Mouse (Mus musculus): ENCODE results near the gene Hes2. TPM values are rescaled to one million over a fixed set of nuclear protein-coding genes. Genes with fewer than 3 reads are reported as not detected.

Hes2 gene
- polyA plus RNA-seq, 1 experiment from 2014 or later: 0.68 TPM

DNA sequence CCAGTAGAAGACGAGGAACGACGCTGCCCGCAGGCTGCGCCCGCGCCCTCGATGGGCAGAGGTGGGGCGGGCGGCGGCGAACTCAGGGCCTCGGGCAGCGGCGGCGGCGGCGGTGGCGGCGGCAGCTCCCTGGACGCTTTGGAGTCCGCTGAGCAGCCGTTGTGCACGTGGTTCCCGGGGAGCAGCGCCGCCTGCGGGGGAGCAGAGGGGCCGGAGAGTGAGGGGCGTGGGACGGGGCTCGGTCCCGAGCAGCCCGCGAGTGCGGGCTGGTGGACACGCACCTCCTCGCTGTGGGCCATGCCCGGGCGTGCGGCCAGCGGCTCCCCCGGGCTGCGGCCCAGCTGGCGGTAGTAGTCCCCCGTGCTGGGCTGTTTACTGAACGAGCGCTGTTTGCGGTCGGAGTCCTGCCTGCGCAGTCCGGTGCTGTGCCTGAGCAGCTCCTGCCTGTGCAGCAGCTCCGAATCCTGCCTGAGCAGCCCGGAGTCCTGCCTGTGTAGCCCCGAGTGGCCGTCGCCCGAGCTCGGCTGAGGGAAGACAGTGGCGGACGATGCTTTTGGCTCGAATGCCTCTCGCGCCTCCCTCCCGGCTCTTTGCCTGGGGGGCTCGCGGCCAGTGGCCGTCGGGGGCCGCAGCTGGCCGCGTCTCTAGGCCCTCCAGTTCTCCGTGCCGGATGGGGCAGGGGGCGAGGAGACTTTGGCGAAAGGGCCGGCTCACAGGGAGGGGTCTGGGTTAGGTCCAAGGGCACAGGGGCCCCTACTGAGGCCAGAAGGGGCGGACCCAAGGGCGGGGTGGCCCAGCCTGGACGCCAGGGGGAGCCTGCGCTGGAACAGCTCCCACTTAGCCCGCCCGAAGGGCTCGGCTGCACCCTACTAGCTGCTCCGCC, 27.7 kb upstream of the Hes2 start:
- H3K27me3 ChIP-seq (replicated peaks; ENCODE audit: control insufficient read depth, insufficient read depth, low read length): peaks cover 67% of the 10 kb centered on the region
- no peaks in the 10 kb centered on the region; the same call in 1 of the 2 replicates for H3K36me3 ChIP-seq (ENCODE audit: control insufficient read depth, insufficient read depth, low read length)
- H3K4me3 ChIP-seq (ENCODE audit: low read length): peak overlapping the region; percentile 59
- peak overlapping the region; percentile 88 for H3K4me2 ChIP-seq (ENCODE audit: low read depth, low read length)
- WGBS: under 1% methylated on average over 85 of the region's 85 CpGs
- H3K9ac ChIP-seq (ENCODE audit: low read depth, low read length): peak overlapping the region; percentile 72
- peak; percentile 82 for ATAC-seq
- H3K27ac ChIP-seq (ENCODE audit: low read length): peak overlapping the region; percentile 23
- H3K4me1 ChIP-seq (ENCODE audit: control insufficient read depth, insufficient read depth, low read length): peaks cover 46% of the 10 kb centered on the region
- no peaks in the 10 kb centered on the region; the same call in 1 of the 2 replicates for H3K9me3 ChIP-seq (ENCODE audit: control insufficient read depth, low read length)

DNA sequence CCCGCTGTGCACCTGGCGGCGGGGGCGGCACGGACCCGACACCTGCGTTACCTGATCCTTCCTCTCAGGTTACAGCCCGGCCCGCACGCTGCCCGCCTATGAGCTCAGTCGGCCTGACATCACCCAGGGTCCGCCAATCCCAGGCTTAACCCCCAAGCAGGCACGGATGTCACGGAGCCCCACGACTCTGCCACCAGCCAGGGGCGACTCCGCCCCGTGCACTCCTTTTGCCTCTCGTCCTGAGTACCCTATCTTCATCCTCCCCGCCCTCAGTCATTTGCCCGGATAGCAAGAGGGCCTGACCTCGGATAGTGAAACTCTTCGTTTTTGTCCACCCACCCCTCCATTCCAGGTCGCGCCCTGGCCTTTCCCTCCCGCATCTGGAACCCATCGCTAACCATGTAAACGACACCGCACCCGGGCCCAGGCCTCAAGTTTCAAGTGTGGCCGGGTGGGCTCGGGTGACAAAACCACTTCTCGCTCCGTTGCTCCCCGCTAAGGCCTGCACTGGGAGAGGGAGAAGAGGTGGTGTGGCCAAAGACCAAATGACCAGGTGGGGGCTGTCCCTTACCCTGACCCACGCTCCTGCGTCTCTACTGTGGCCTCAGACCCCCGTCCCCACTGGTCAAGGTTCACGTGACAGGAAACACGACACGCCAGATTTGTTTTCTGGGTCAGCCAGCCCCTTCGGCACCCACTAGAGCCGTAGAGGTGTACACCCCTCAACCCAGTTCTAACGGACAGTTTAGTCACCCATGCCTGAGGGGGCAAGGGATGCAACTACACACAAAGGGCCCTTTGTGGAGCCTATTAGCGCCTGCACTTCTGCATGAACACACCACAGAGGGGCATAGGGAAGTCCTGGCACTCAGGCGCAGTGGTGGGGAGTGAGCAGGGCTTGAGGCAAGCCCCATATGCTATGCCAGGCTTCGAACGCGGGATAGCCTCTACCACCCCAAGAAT, 26.6 kb upstream of the Hes2 start:
- Histone ChIP-seq H3K27ac (ENCODE audit: low read length) (peak overlapping the region; percentile 60), H3K4me1 (ENCODE audit: control insufficient read depth, insufficient read depth, low read length) (peaks cover 45% of the 10 kb centered on the region), H3K27me3 (replicated peaks; ENCODE audit: control insufficient read depth, insufficient read depth, low read length) (peaks cover 57% of the 10 kb centered on the region), H3K9ac (ENCODE audit: low read depth, low read length) (peak overlapping the region; percentile 72), H3K4me3 (ENCODE audit: low read length) (peak overlapping the region; percentile 59), H3K9me3 (ENCODE audit: control insufficient read depth, low read length) (no peaks in the 10 kb centered on the region), H3K36me3 (ENCODE audit: control insufficient read depth, insufficient read depth, low read length) (no peaks in the 10 kb centered on the region), H3K4me2 (ENCODE audit: low read depth, low read length) (peak overlapping the region; percentile 88)
- WGBS: 9% methylated on average over 49 of the region's 50 CpGs
- ATAC-seq: peak; percentile 60

DNA sequence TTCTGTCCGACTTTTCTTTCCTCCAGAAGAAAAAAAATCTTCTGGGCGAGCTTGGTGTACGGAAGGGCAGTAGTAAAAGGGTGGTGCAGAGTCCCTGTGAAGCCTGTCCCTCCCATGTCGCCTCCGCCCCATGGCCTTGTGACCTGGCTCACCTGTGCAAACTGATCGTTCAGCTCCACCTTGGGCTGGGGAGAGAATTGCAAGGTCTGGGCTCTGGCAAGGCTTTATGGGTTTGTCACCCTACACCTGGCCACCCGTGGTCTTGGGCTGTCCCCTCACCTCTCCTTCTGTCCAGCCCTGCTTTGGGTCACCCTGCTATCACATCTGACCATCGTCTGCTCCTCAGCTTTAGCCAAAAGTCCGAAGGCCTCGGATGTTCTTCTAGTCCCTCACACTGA, 25.9 kb upstream of the Hes2 start:
- WGBS: 21% methylated on average over 10 of the region's 10 CpGs

DNA sequence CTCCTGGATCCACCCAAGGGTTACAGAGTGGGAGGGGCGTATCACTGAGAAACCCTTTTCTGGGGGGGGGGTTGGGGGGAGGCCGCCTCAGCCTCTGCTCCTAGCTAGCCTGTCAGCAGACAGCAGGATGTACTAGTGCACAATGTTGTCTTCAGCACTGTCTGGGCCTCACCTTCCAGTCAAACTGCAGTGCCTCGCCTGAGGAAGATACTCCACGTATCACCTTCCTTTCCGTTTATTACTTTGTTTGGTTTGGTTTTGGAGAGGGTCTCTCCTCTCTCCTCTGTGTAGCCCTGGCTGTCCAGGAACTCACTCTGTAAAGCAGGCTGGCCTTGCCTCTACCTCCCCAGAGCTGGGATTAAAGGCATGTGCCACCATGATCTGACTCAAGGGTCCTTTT, 25.5 kb upstream of the Hes2 start:
- Histone ChIP-seq H3K4me3 (ENCODE audit: low read length) (no peak overlapping the region), H3K4me2 (ENCODE audit: low read depth, low read length) (no peak overlapping the region), H3K27ac (ENCODE audit: low read length) (no peak overlapping the region), H3K4me1 (ENCODE audit: control insufficient read depth, insufficient read depth, low read length) (peaks cover 45% of the 10 kb centered on the region), H3K36me3 (ENCODE audit: control insufficient read depth, insufficient read depth, low read length) (no peaks in the 10 kb centered on the region), H3K27me3 (replicated peaks; ENCODE audit: control insufficient read depth, insufficient read depth, low read length) (peaks cover 46% of the 10 kb centered on the region), H3K9me3 (ENCODE audit: control insufficient read depth, low read length) (no peaks in the 10 kb centered on the region), H3K9ac (ENCODE audit: low read depth, low read length) (no peak overlapping the region)
- WGBS: 51% methylated on average over 5 of the region's 5 CpGs
- ATAC-seq: no peak

More for the DNA sequence above, 25.9 kb upstream of the Hes2 start:
- H3K9ac ChIP-seq (ENCODE audit: low read depth, low read length): no peak overlapping the region
- H3K4me1 ChIP-seq (ENCODE audit: control insufficient read depth, insufficient read depth, low read length): peaks cover 45% of the 10 kb centered on the region
- H3K36me3 ChIP-seq (ENCODE audit: control insufficient read depth, insufficient read depth, low read length): no peaks in the 10 kb centered on the region
- peak overlapping the region; percentile 60 for H3K27ac ChIP-seq (ENCODE audit: low read length)
- peak; percentile 33 for ATAC-seq
- H3K4me3 ChIP-seq (ENCODE audit: low read length): no peak overlapping the region
- H3K9me3 ChIP-seq (ENCODE audit: control insufficient read depth, low read length): no peaks in the 10 kb centered on the region
- peak overlapping the region; percentile 88; the same call in 1 of the 2 replicates for H3K4me2 ChIP-seq (ENCODE audit: low read depth, low read length)
- peaks cover 50% of the 10 kb centered on the region for H3K27me3 ChIP-seq (replicated peaks; ENCODE audit: control insufficient read depth, insufficient read depth, low read length)

DNA sequence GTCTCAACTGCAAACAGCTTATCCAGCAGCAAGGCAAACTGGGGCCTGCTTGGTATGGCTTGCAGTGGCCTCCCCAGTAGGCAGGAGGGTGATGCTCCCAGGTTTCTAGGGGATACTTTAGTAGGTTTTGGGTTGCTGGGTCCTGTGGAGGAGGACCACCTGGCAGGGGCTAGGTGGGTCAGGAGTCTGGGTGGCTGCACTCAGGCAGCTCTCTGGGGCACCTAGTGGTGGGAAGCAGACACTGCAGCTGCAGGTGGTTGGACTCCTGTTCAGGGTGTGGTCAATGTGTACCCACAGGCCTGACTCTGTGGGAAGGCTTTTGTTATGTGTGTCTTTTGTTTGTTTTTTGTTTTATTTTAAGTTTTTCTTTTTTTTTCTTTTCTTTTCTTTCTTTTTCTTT, 24.2 kb upstream of the Hes2 start:
- Histone ChIP-seq H3K36me3 (ENCODE audit: control insufficient read depth, insufficient read depth, low read length) (no peaks in the 10 kb centered on the region), H3K27me3 (replicated peaks; ENCODE audit: control insufficient read depth, insufficient read depth, low read length) (peaks cover 38% of the 10 kb centered on the region), H3K9me3 (ENCODE audit: control insufficient read depth, low read length) (no peaks in the 10 kb centered on the region), H3K9ac (ENCODE audit: low read depth, low read length) (no peak overlapping the region), H3K27ac (ENCODE audit: low read length) (no peak overlapping the region), H3K4me1 (ENCODE audit: control insufficient read depth, insufficient read depth, low read length) (peaks cover 45% of the 10 kb centered on the region), H3K4me2 (ENCODE audit: low read depth, low read length) (no peak overlapping the region), H3K4me3 (ENCODE audit: low read length) (no peak overlapping the region)
- ATAC-seq: no peak

DNA sequence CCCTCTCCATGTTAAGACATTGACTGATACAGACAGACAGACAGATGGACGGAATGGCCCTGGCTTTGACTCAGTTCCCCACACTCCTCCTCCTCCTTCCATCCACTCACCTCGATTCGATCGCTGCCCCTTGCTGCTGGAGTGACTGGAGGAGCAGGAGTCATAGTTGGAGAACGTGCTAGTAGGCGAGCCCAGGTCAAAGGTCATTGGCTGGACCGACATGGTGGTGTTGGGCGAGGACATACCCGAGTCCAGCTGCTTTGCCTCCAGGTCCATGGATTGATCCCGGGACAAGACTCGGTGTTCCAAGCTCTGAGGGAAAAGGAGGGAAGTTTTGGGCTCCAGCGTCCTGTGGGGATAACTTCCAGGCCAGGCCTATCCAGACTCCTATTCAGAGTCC, 23.3 kb upstream of the Hes2 start:
- Histone ChIP-seq H3K4me3 (ENCODE audit: low read length) (no peak overlapping the region), H3K27ac (ENCODE audit: low read length) (no peak overlapping the region), H3K36me3 (ENCODE audit: control insufficient read depth, insufficient read depth, low read length) (no peaks in the 10 kb centered on the region), H3K9me3 (ENCODE audit: control insufficient read depth, low read length) (no peaks in the 10 kb centered on the region), H3K4me1 (ENCODE audit: control insufficient read depth, insufficient read depth, low read length) (peaks cover 36% of the 10 kb centered on the region), H3K9ac (ENCODE audit: low read depth, low read length) (no peak overlapping the region), H3K4me2 (ENCODE audit: low read depth, low read length) (no peak overlapping the region), H3K27me3 (replicated peaks; ENCODE audit: control insufficient read depth, insufficient read depth, low read length) (peaks cover 32% of the 10 kb centered on the region)
- no peak for ATAC-seq
- 74% methylated on average over 12 of the region's 12 CpGs for WGBS

DNA sequence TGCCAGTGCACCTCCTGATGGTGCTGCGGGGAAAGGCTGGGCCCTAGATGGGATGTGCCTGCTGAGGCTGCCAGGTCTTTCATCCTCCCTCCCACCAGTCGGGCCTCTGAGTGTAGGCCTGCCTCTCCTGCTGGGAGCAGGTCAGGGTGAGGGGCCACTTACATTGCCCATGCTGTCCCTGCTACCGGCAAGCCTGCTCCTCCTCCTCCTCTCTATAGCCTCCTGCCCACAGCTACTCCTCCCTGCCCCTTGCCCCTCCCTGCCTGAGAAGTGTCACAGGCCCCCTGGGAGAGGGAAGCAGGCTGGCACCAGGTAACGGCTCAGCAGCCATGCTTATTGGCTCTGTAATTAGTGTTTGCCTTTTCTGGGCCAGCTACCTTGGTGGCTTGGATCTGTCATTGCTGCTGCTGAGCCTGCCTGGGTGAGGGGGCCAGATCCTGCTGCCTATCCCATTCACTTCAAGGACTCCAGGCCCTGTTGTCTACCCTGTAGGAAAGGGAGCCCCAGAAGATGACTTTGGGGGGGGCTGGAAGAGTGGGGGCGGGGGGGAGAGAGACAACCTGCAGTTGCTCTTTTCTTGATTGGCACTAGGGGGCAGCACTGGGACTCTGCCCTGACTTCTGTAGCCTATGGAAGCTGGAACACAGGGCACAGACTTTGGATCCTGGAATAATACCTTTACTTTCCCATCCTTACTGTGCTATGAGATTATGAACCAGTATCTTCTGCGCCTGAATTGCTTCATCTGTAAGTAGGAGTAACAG, 22.4 kb upstream of the Hes2 start:
- no peak overlapping the region for H3K27ac ChIP-seq (ENCODE audit: low read length)
- no peaks in the 10 kb centered on the region for H3K9me3 ChIP-seq (ENCODE audit: control insufficient read depth, low read length)
- H3K4me1 ChIP-seq (ENCODE audit: control insufficient read depth, insufficient read depth, low read length): peaks cover 27% of the 10 kb centered on the region
- no peaks in the 10 kb centered on the region for H3K36me3 ChIP-seq (ENCODE audit: control insufficient read depth, insufficient read depth, low read length)
- H3K27me3 ChIP-seq (replicated peaks; ENCODE audit: control insufficient read depth, insufficient read depth, low read length): peaks cover 26% of the 10 kb centered on the region
- no peak for ATAC-seq
- no peak overlapping the region for H3K4me3 ChIP-seq (ENCODE audit: low read length)
- no peak overlapping the region for H3K4me2 ChIP-seq (ENCODE audit: low read depth, low read length)
- no peak overlapping the region for H3K9ac ChIP-seq (ENCODE audit: low read depth, low read length)
- WGBS: 34% methylated on average over 6 of the region's 6 CpGs

DNA sequence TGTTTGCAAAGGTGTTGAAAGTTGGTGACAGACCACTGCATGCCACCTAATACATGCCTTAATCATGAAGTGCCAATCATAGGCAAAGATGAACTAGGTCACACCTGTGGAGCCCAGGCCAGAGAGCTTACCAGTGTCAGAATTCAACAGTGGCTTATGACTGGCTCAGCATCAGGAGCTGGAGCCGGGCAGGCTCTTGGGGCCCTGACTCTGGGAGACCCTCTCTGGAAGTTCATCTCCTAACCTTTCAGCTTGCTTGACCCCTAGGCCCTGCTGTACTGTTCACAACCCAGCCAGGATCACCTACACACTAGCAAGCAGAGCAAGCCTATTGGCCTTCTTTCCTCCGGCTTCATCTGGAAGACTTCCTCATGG, 21.8 kb upstream of the Hes2 start:
- 91% methylated on average over 2 of the region's 2 CpGs for WGBS
- ATAC-seq: no peak
- H3K9ac ChIP-seq (ENCODE audit: low read depth, low read length): no peak overlapping the region
- no peak overlapping the region for H3K4me2 ChIP-seq (ENCODE audit: low read depth, low read length)
- no peaks in the 10 kb centered on the region for H3K36me3 ChIP-seq (ENCODE audit: control insufficient read depth, insufficient read depth, low read length)
- peaks cover 21% of the 10 kb centered on the region for H3K4me1 ChIP-seq (ENCODE audit: control insufficient read depth, insufficient read depth, low read length)
- H3K9me3 ChIP-seq (ENCODE audit: control insufficient read depth, low read length): no peaks in the 10 kb centered on the region
- H3K27me3 ChIP-seq (replicated peaks; ENCODE audit: control insufficient read depth, insufficient read depth, low read length): peaks cover 24% of the 10 kb centered on the region
- no peak overlapping the region for H3K27ac ChIP-seq (ENCODE audit: low read length)
- H3K4me3 ChIP-seq (ENCODE audit: low read length): no peak overlapping the region

All from intestine, embryonic 16.5 days (tissue).